Mouse (Mus musculus): Measurements from ENCODE around the gene Amph.
"Not testable (repeated sequence)": the region's sequence is repeated elsewhere in the genome, so short reads cannot be mapped to it uniquely, and the experiment has no call there.

The Amph gene

GRCm38 (mm10) chr13:19026923-19027322, 78.9 kb downstream of the Amph start:
- DNase-seq: no peak

DNA sequence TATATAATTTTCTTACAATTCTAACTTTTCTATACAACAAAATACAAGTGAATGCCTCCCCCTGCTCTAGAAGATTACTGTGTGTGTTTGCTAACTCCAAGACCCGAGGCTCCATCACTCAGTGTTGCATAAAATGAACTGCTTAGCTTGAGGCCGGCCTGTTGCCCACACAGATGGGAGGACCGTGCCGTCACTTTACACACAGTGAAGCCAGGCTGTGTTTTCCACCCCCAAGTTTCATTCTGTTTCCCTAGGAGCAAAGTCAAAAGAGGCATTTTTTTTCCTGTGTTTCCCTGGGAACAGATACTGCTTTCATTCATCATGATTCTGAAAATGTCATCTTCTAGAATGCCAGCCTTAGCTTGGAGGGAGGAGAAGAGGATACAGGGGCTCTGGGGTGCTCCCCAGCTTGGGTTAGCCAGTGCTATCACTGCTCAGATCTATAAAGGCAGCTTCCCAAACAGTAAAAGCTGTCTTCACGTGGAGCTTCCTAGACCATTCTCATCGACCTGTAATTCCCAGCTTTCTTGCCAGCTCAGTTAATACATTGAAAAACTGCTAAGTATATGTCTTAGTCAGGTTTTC, 79.9 kb downstream of the Amph start:
- no peak for DNase-seq

- peak in 1 of 2 experiments; percentile 17 for DNase-seq
These were observed 84.1 kb downstream of the Amph start for GRCm38 (mm10) chr13:19031916-19032688.

DNA sequence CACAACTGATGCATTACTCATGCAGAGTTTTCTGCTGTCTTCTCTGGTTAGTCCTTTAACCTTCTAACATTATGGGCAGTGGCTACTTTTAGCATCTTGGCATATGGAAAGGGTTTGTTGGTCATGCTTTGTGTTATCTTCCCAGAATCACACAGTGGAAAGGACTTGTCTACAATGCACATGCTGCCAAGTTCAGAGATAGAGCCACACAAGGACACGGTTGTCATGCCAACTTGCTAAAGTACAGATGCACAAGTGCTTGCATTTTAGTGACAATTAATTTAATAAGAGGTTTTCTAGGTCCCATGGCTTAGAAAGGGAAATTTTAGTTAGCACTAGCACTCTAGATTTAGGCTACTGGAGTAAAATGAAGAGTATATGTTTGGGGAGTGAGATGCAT, 104.1 kb downstream of the Amph start:
- no peak for DNase-seq

DNA sequence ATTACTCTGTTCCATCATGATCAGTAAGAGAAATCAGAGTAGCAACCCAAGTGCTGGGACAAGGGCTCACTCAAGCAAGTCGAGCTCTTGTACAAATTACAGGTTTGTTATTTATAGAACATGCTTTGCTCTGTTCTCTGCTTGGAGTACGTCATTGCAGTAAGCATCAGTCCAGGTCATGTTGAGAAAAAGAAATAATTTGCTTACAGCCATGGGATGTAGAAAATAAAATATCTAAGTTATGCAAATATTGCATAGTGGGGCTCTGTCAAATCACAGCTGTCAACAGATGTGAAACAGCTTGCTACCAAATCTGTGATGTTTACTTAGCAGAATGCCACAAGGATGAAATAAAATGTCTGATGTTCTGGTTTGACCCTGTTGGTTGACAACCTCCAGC, 106.5 kb downstream of the Amph start:
- DNase-seq: peak in 1 of 2 experiments; percentile 8

DNA sequence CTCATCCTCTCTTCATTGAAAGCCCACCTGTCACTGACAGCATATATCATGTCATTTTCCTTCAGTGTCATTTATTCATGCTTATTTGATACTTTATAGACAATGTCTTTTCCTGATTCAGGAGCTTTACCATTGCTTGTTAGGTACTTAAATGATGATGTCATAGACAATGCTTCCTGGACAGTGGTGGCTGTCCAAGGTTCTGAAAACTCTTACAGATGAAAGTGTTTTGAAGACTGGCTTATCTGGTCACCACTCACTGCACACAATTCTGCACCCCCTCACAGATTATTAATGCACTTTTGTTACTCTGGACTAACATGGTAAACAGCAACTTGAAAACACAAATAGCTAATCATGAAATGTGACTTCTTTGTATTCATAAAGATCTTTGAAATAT, 124.3 kb downstream of the Amph start:
- DNase-seq: no peak

GRCm38 (mm10) chr13:19077427-19077826, 129.4 kb downstream of the Amph start:
- no peak for DNase-seq

GRCm38 (mm10) chr13:19081932-19082331, 133.9 kb downstream of the Amph start:
- DNase-seq: peak in 1 of 2 experiments; percentile 29

GRCm38 (mm10) chr13:19094571-19094970, 146.6 kb downstream of the Amph start:
- DNase-seq: no peak

DNA sequence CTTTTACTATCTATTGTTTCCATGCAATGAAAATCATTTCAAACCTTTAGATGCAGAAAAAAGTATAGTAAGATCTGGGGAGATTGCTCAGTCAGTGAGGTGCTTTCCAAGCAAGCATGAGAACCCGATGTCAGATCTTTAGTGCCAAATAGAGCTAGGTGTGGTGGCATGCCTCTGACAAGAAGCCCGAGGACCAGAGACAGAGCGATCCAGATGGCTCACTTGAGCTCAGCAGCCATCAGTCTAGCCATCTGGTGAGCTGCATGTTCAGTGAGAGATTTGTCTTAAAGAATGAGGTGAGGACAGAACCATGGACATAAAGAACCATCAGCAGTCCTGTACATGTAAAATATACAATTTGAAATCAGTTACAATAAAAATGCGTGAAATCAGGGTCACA, 149.1 kb downstream of the Amph start:
- no peak for DNase-seq

DNA sequence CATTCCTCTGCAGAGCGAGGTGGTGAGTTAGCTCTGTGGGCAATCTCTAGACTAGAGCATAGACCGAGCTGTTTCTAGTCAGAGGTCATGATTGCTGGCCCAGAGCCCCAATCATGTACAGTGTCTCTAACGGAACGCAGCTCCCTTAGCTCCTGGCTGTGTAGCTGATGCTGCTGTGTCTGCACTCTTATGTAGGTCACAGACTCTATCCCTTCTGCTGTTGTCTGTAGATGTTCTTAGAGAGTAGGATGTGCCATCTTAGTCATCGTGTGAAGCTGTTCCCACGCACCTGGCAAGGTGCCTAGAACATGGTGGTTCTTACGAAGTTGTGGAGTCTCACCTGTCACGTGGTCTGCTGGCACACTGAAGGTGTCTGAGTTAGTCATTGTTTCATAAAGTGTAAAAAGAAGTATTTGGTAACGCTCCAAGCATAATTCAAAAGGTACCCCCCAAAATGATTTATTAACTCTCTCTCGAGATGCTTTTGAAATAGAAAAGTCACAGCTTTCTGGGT, 153.9 kb downstream of the Amph start:
- DNase-seq: peak in 1 of 2 experiments; percentile 11

- DNase-seq: no peak
These were observed 158.4 kb downstream of the Amph start for GRCm38 (mm10) chr13:19106418-19106817.

DNA sequence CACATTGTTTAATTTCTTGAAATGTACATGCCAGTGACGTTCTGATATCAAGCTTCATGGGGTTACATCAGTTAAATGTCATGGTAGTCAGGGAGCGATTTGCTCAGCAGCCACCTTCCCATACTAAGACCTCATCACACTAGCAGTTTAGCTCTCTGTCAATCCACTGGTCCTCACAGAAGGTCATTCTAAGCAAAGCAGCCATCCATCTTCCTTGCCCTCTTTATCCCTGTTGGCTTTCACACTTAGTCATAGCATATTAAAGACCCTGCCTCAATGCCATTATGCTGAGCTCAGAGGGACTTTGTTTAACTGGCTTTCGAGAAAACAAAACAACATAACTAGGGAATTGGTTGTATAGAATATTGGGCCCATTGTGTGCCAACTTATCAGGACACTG, 161.3 kb downstream of the Amph start:
- DNase-seq: no peak

- DNase-seq: no peak
These were observed 165.3 kb downstream of the Amph start for GRCm38 (mm10) chr13:19113034-19113922.

GRCm38 (mm10) chr13:19114761-19115160, 166.8 kb downstream of the Amph start:
- DNase-seq: not testable (repeated sequence)

DNA sequence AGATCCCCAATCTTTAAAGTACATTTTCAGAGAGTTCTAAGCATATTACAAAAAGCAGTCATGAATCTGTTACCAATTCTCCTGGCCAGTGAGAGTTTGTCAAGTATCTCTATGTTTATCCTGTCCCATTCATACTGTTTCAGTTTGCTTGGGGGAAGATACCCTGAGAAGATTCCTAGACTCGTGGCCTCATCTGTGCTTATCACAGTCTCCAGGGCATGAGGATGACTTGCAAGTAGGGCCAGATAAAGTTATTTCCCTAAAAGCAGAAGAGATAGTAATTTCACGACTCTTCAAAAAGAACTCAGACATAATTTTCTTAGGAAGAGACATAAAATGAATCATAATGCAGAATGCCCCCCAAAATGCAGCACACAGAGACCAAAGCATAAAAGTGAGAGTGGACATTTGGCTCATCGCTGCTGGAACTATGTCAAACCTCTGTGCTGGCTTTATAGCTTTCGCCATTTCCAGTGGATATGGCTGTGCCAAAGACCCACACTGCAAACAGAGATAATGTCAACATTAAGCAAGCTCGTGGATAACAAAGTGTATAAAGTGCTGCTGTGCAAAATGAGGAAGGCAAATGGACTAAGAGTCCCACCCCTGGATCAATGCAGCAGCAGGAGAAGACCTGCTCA, 179.0 kb downstream of the Amph start:
- DNase-seq: no peak

DNA sequence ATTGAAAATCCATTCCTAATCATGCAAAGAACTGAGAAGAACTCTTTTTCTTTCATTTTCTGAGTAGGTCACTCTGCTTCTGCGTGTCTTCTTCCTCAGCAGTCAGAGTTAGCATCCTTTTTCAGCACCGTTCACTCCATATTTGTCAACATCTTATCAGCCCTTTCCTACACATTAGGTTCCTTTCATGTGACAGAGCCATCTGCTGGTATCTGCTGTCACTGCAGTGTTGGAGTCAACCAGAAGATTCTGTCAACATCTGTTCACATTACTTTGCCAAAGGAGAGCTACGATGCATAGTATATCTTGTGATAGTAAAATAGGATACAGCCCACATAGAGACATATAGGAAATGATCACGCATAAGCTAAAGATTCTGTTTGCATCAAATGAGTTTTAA, 185.8 kb downstream of the Amph start:
- DNase-seq: peak in 1 of 2 experiments; percentile 13

- DNase-seq: no peak
These were observed 189.2 kb downstream of the Amph start for GRCm38 (mm10) chr13:19137212-19137611.

- DNase-seq: no peak
These were observed 189.9 kb downstream of the Amph start for GRCm38 (mm10) chr13:19137932-19138331.

GRCm38 (mm10) chr13:19138550-19138949, 190.5 kb downstream of the Amph start:
- no peak for DNase-seq

- DNase-seq: no peak
These were observed 191.1 kb downstream of the Amph start for GRCm38 (mm10) chr13:19139104-19139503.

DNA sequence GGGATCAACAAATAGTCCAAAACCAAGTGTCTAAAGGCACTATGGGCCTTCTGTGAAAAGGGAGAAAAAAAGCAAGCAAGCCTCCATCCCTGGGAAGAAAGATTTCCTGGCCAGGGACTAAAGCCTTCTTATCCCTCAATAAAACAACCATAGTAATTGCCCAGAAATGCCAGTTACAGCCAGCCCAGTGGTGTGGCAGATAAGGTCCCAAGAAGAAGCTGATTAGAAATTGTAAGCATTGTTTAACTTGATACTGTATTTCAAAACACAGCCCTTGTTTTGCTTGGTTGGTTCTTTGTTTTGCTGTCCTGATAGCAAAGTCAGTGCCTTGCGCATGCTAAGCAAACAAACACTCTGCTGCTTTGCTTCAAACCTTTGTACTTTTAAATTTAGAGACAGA, 191.8 kb downstream of the Amph start:
- DNase-seq: no peak

- no peak for DNase-seq
These were observed 195.8 kb downstream of the Amph start for GRCm38 (mm10) chr13:19143766-19144165.

All from lung, adult 18-20 months (tissue).